Mouse (Mus musculus): ENCODE results near the gene Cgn. TPM values are rescaled to one million over a fixed set of nuclear protein-coding genes. Genes with fewer than 3 reads are reported as not detected.
"Not testable (repeated sequence)": the region's sequence is repeated elsewhere in the genome, so short reads cannot be mapped to it uniquely, and the experiment has no call there.

The Cgn gene
- polyA plus RNA-seq, 1 experiment from 2014 or later = 42.1 TPM

DNA sequence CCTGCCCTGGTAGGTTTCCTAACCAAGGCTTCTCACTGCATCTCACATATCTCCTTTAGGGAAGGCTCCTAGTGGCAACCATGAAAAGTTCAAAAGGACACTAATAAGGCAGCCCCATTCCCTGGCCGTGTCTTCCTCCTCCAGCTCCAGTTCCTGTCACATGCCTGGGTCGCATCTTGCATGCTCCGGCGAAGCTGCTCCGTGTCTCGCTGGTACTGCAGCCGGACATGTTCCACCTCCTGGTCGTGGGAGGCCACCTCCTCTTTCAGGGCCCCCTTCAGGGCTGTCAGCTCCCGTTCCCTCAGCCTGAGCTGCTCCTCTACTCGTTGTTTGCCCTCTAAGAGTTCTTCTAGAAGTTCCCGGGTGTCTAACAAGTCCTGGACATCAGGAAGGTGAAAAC lies 12.3 kb downstream of the Cgn start:
- Histone ChIP-seq H3K27ac (ENCODE audit: low read depth, low read length) (no peak overlapping the region), H3K4me3 (ENCODE audit: low read depth, low read length) (no peak overlapping the region), H3K4me2 (replicated peaks; ENCODE audit: low read depth) (no peak overlapping the region), H3K4me1 (replicated peaks; ENCODE audit: control insufficient read depth, insufficient read depth, low read length) (no peaks in the 10 kb centered on the region), H3K9me3 (ENCODE audit: control insufficient read depth) (no peaks in the 10 kb centered on the region), H3K9ac (ENCODE audit: low read depth, low read length) (no peak overlapping the region), H3K27me3 (replicated peaks; ENCODE audit: control insufficient read depth, insufficient read depth, low read length) (no peaks in the 10 kb centered on the region), H3K36me3 (ENCODE audit: control insufficient read depth, insufficient read depth) (peaks cover 47% of the 10 kb centered on the region)
- 82% methylated on average over 11 of the region's 11 CpGs for WGBS
- TF ChIP-seq CTCF (IDR thresholded peaks at IDR 0.05; ENCODE audit: low read depth) = no peak
- ATAC-seq = no peak

GRCm38 (mm10) chr3:94765456-94765855 lies 20.8 kb downstream of the Cgn start:
- not testable (repeated sequence) for H3K4me1 ChIP-seq (replicated peaks; ENCODE audit: control insufficient read depth, insufficient read depth, low read length); H3K9me3 ChIP-seq (ENCODE audit: control insufficient read depth); H3K27me3 ChIP-seq (replicated peaks; ENCODE audit: control insufficient read depth, insufficient read depth, low read length); H3K4me3 ChIP-seq (ENCODE audit: low read depth, low read length); H3K4me2 ChIP-seq (replicated peaks; ENCODE audit: low read depth); ATAC-seq; H3K9ac ChIP-seq (ENCODE audit: low read depth, low read length); H3K27ac ChIP-seq (ENCODE audit: low read depth, low read length)
- whole genome bisulfite sequencing = 65% methylated on average over 8 of the region's 8 CpGs
- peaks cover 11% of the 10 kb centered on the region; the same call in 1 of the 2 replicates for H3K36me3 ChIP-seq (ENCODE audit: control insufficient read depth, insufficient read depth)

- not testable (repeated sequence) for H3K4me2 ChIP-seq (replicated peaks; ENCODE audit: low read depth); H3K4me3 ChIP-seq (ENCODE audit: low read depth, low read length); ATAC-seq; H3K27ac ChIP-seq (ENCODE audit: low read depth, low read length); H3K9ac ChIP-seq (ENCODE audit: low read depth, low read length); H3K9me3 ChIP-seq (ENCODE audit: control insufficient read depth); H3K4me1 ChIP-seq (replicated peaks; ENCODE audit: control insufficient read depth, insufficient read depth, low read length); H3K27me3 ChIP-seq (replicated peaks; ENCODE audit: control insufficient read depth, insufficient read depth, low read length)
- peaks cover 11% of the 10 kb centered on the region; the same call in 1 of the 2 replicates for H3K36me3 ChIP-seq (ENCODE audit: control insufficient read depth, insufficient read depth)
- 77% methylated on average over 3 of the region's 5 CpGs for WGBS
- TF ChIP-seq CTCF (IDR thresholded peaks at IDR 0.05; ENCODE audit: low read depth) = peak; percentile 29; the same call in 1 of the 2 replicates
Observed at GRCm38 (mm10) chr3:94764545-94765292, 21.6 kb downstream of the Cgn start.

GRCm38 (mm10) chr3:94758427-94758826 lies 27.9 kb downstream of the Cgn start:
- not testable (repeated sequence) for H3K9me3 ChIP-seq (ENCODE audit: control insufficient read depth); H3K36me3 ChIP-seq (ENCODE audit: control insufficient read depth, insufficient read depth); H3K9ac ChIP-seq (ENCODE audit: low read depth, low read length); H3K4me3 ChIP-seq (ENCODE audit: low read depth, low read length); H3K4me1 ChIP-seq (replicated peaks; ENCODE audit: control insufficient read depth, insufficient read depth, low read length); H3K27me3 ChIP-seq (replicated peaks; ENCODE audit: control insufficient read depth, insufficient read depth, low read length); H3K4me2 ChIP-seq (replicated peaks; ENCODE audit: low read depth)
- ATAC-seq = peak; percentile 95
- H3K27ac ChIP-seq (ENCODE audit: low read depth, low read length) = peak overlapping the region; percentile 64; the same call in 1 of the 2 replicates
- 20% methylated on average over 4 of the region's 9 CpGs for WGBS

DNA sequence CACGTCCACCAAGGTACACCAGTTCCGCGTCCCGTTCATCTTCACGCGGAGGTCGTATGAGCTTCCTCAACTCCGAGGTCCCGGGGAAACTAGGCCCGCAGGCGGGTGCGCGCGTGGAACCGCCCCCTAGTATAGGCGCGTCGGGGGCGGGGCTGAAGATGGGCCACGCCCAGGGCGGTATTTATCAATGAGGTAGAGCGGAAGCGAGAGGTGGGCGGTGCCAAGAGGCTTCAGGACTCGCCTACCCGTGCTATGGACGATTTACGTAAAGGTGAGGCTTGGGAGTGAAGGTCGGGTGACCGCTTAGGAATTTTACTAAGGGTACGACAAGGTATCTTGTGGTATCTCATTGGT lies 28.3 kb downstream of the Cgn start:
- not testable (repeated sequence) for H3K9me3 ChIP-seq (ENCODE audit: control insufficient read depth); H3K9ac ChIP-seq (ENCODE audit: low read depth, low read length); H3K27ac ChIP-seq (ENCODE audit: low read depth, low read length); H3K36me3 ChIP-seq (ENCODE audit: control insufficient read depth, insufficient read depth); H3K4me1 ChIP-seq (replicated peaks; ENCODE audit: control insufficient read depth, insufficient read depth, low read length); H3K4me2 ChIP-seq (replicated peaks; ENCODE audit: low read depth); H3K27me3 ChIP-seq (replicated peaks; ENCODE audit: control insufficient read depth, insufficient read depth, low read length); H3K4me3 ChIP-seq (ENCODE audit: low read depth, low read length)
- WGBS = 0% methylated on average over 18 of the region's 31 CpGs
- ATAC-seq = peak; percentile 94

GRCm38 (mm10) chr3:94757251-94758055 lies 28.8 kb downstream of the Cgn start:
- peak overlapping the region; percentile 71 for H3K4me2 ChIP-seq (replicated peaks; ENCODE audit: low read depth)
- H3K36me3 ChIP-seq (ENCODE audit: control insufficient read depth, insufficient read depth); H3K4me1 ChIP-seq (replicated peaks; ENCODE audit: control insufficient read depth, insufficient read depth, low read length); ATAC-seq; H3K27me3 ChIP-seq (replicated peaks; ENCODE audit: control insufficient read depth, insufficient read depth, low read length); H3K9me3 ChIP-seq (ENCODE audit: control insufficient read depth): not testable (repeated sequence)
- peak overlapping the region; percentile 57 for H3K9ac ChIP-seq (ENCODE audit: low read depth, low read length)
- peak overlapping the region; percentile 39 for H3K4me3 ChIP-seq (ENCODE audit: low read depth, low read length)
- H3K27ac ChIP-seq (ENCODE audit: low read depth, low read length) = peak overlapping the region; percentile 55
- WGBS = 3% methylated on average over 19 of the region's 47 CpGs
